Mouse (Mus musculus): ENCODE data around the gene Cdon.

DNA sequence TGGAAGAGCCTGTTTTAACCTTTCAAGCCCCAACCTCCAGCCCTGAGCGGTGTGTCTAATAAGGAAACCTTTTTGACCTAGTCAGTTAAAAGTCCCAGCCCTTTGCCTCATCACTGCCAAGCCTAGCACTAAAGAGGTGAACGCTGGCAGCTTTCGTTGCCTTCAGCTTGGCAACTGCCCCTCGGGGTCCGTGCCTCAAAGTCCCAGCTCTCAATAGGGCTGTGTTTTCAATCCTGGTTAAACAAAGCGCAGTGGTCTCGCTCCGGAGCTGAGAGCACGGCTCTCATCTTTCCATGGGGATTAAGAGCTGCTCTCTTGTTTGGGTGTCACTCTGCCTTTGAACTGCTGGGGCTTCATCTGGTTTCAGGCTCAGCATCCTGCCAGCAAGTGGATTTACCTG is 20.1 kb upstream of the Cdon start:
- TF ChIP-seq HCFC1 (IDR thresholded peaks at IDR 0.05; ENCODE audit: low read depth, low read length) (no peak), POLR2AphosphoS5 (IDR thresholded peaks at IDR 0.05; ENCODE audit: borderline replicate concordance, low read depth, low read length) (no peak), TAL1 (IDR thresholded peaks at IDR 0.05; ENCODE audit: low read length) (no peak), TCF12 (IDR thresholded peaks at IDR 0.05; ENCODE audit: low read depth, low read length) (no peak)
